Mouse (Mus musculus) A20 (cell line): ENCODE data around the gene Cyp2c50.
"Not testable (repeated sequence)": the region's sequence is repeated elsewhere in the genome, so short reads cannot be mapped to it uniquely, and the experiment has no call there.

Experiments used
- DNase-seq: peaks from one replicate; pipeline ENCODE4 v3.0.0-alpha.2; 2011; ENCODE audit warnings: low read depth, low spot score

Gene Cyp2c50

GRCm38 (mm10) chr19:40089421-40089820 lies at the start of gene Cyp2c50:
Cyp2c50 (plus strand) TSS chr19:40089688.
- DNase-seq: not testable (repeated sequence)

DNA sequence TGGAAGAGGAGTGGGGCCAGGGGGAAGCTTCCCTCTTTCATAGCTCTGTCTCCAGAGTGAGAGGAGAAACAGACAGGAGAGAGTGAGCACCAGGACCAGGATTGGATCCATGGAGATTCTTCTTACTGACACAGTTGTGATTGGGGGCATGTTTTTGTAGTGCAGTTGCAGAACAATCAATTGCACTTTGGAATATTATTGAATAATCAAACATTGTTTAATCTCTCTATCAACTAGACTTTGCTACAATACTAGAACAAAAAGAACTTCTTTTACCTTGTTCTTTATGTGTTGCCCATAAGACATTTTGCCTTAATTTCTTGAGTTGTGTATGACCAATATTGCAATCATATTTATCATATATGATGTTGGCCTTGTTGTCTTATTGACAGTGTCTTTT lies 15.8 kb upstream of the Cyp2c50 start, which contains the start of gene Cyp2c54:
TSS of gene Cyp2c54 (minus strand) at position 127 of the 400 bp plus-strand sequence.
- DNase-seq: no peak

GRCm38 (mm10) chr19:40088381-40088780 lies 1.1 kb upstream of the Cyp2c50 start:
- DNase-seq: no peak

DNA sequence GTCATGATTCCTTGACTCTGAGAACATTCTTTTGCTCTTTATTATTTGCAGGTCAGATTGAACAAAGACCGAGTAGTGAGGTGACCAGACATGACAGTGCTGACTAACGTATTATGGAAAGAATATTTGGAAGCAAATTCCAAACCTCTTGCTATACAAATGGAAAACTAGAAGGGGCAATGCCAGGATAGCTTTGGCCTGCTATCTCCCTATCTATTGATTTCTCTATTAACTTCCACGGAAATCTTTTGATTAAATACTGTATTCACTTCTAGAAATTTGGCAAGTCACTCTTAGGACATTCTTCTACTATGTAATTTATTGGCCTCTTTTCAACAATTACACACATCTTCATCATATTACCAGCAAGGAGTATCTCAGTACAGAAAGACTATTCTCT lies 1.6 kb downstream of the Cyp2c50 start:
- no peak for DNase-seq

DNA sequence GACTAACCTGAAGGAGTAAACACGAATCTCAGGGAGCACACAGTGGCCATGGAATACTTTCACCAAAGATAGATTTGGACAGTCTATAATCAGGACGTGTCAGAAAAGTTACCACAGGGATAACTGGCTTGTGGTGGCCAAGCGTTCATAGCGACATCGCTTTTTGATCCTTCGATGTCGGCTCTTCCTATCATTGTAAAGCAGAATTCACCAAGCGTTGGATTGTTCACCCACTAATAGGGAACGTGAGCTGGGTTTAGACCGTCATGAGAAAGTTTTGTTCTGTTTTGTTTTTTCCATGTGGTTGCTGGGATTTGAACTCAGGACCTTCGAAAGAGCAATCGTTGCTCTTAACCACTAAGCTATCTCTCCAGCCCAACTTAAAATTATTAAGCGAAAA lies 30.1 kb downstream of the Cyp2c50 start:
- DNase-seq: not testable (repeated sequence)

- DNase-seq: not testable (repeated sequence)
Observed at GRCm38 (mm10) chr19:40125165-40125564, 35.7 kb downstream of the Cyp2c50 start.

GRCm38 (mm10) chr19:40126996-40127395 lies 37.5 kb downstream of the Cyp2c50 start:
- DNase-seq: not testable (repeated sequence)
